Mouse (Mus musculus) megakaryocyte, embryonic 14.5 days (primary cell): ENCODE measurements around the gene Tbx20.

Source experiments
- FLI1 ChIP-seq: IDR thresholded peaks from 2 replicates; pipeline ENCODE4 v1.6.1; 2012; ENCODE audit warnings: low read length, inconsistent platforms, mixed read lengths
- GATA1 ChIP-seq: IDR thresholded peaks from 3 replicates; pipeline ENCODE4 v1.6.1; 2012; ENCODE audit warnings: mixed read lengths, low read length, inconsistent platforms, borderline replicate concordance

- TF ChIP-seq GATA1 (no peak), FLI1 (no peak)
Observed at GRCm38 (mm10) chr9:24778571-24778970, 4.5 kb upstream of the Tbx20 start.
